Mouse (Mus musculus) thymus, postnatal 25 days (tissue): Measurements from ENCODE around the gene Cnn2.
A peak's percentile ranks its signal among the peaks of the same experiment; 100 is the strongest.

ENCODE experiments used
- DNase-seq: peaks from one replicate; pipeline ENCODE4 v3.0.0; 2022

Cnn2 gene

GRCm38 (mm10) chr10:79991548-79991947, 3.2 kb downstream of the Cnn2 start:
- no peak for DNase-seq

GRCm38 (mm10) chr10:79994397-79995115, 6.2 kb downstream of the Cnn2 start:
- DNase-seq, result peak; percentile 52

GRCm38 (mm10) chr10:79995636-79996035, 7.3 kb downstream of the Cnn2 start:
- DNase-seq, result no peak

- DNase-seq, result peak; percentile 99
Observed at GRCm38 (mm10) chr10:79996272-79997033, 8.1 kb downstream of the Cnn2 start, which contains the start of gene Abca7. Gene Abca7 (plus strand): TSS chr10:79996494.

GRCm38 (mm10) chr10:79997034-79997760, 8.8 kb downstream of the Cnn2 start:
- DNase-seq, result peak; percentile 81

GRCm38 (mm10) chr10:79997819-79998218, 9.4 kb downstream of the Cnn2 start:
- DNase-seq, result no peak

GRCm38 (mm10) chr10:80001945-80002344, 13.6 kb downstream of the Cnn2 start:
- no peak for DNase-seq

- DNase-seq, result no peak
Observed at GRCm38 (mm10) chr10:80002829-80003228, 14.4 kb downstream of the Cnn2 start.

- no peak for DNase-seq
Observed at GRCm38 (mm10) chr10:80003374-80004232, 15.2 kb downstream of the Cnn2 start.

GRCm38 (mm10) chr10:80004233-80004705, 15.9 kb downstream of the Cnn2 start:
- DNase-seq, result no peak

GRCm38 (mm10) chr10:80011740-80012139, 23.4 kb downstream of the Cnn2 start:
- DNase-seq, result no peak

GRCm38 (mm10) chr10:80013609-80014008, 25.2 kb downstream of the Cnn2 start:
- no peak for DNase-seq

- DNase-seq, result peak; percentile 57
Observed at GRCm38 (mm10) chr10:80014484-80015290, 26.3 kb downstream of the Cnn2 start.

GRCm38 (mm10) chr10:80015583-80015982, 27.2 kb downstream of the Cnn2 start:
- DNase-seq, result no peak

GRCm38 (mm10) chr10:80016511-80016910, 28.1 kb downstream of the Cnn2 start, which contains the start of gene Arhgap45:
Gene Arhgap45 (plus strand): TSS chr10:80016653.
- DNase-seq, result peak; percentile 89

GRCm38 (mm10) chr10:80016931-80017330, 28.5 kb downstream of the Cnn2 start:
- DNase-seq, result no peak

- peak; percentile 97 for DNase-seq
Observed at GRCm38 (mm10) chr10:80017361-80017760, 29.0 kb downstream of the Cnn2 start.

GRCm38 (mm10) chr10:80017771-80018170, 29.4 kb downstream of the Cnn2 start:
- DNase-seq, result peak; percentile 75

- DNase-seq, result peak; percentile 75
Observed at GRCm38 (mm10) chr10:80018739-80019297, 30.4 kb downstream of the Cnn2 start.

- DNase-seq, result no peak
Observed at GRCm38 (mm10) chr10:80019471-80020131, 31.2 kb downstream of the Cnn2 start.
